Mouse (Mus musculus) Patski (cell line): ENCODE results near the gene Tbc1d23. TPM values are rescaled to one million over a fixed set of nuclear protein-coding genes. Genes with fewer than 3 reads are reported as not detected.

ENCODE experiments used
- ATAC-seq: fragments of 100-300 bp; one replicate; pipeline ENCODE4 v1.8.0; 2021
- CTCF ChIA-PET: fragments of 350-600 bp; sonication (Branson Sonifier 250); formaldehyde crosslinking; loops from one replicate; lab custom pipeline; 2022; ENCODE audit warnings: inconsistent platforms; lab: Charles Lee
- POLR2A ChIA-PET: fragments of 350-600 bp; sonication (Branson Sonifier 250); formaldehyde crosslinking; loops from one replicate; lab custom pipeline; 2022; ENCODE audit warnings: antibody characterized with exemption, inconsistent platforms; lab: Charles Lee
- DNase-seq: peaks from one replicate; pipeline ENCODE4 v3.0.0-alpha.2; 2011; ENCODE audit warnings: low read depth, low spot score
- H3K27me3 ChIP-seq: fragments of 371-371 bp; one replicate; pipeline ENCODE4 v1.5.1; 2021
- CTCF ChIP-seq: fragments of 100-300 bp; IDR thresholded peaks from one replicate; pipeline ENCODE4 v1.5.1; 2021
- in situ Hi-C: fragments of 300-500 bp; cut with MboI; formaldehyde crosslinking; loops from 3 replicates; pipeline ENCODE4 v1.11.1; 2018; ENCODE audit warnings: low pct_unique_long_range_greater_than_20kb, mixed read lengths
- polyA plus RNA-seq: library from polyadenylated mRNA; unstranded; gene quantifications from one replicate; pipeline ENCODE4 v1.2.3, GENCODE M21; 2021

The Tbc1d23 gene
- polyA plus RNA-seq, 1 experiment from 2014 or later: 38.6 TPM

DNA sequence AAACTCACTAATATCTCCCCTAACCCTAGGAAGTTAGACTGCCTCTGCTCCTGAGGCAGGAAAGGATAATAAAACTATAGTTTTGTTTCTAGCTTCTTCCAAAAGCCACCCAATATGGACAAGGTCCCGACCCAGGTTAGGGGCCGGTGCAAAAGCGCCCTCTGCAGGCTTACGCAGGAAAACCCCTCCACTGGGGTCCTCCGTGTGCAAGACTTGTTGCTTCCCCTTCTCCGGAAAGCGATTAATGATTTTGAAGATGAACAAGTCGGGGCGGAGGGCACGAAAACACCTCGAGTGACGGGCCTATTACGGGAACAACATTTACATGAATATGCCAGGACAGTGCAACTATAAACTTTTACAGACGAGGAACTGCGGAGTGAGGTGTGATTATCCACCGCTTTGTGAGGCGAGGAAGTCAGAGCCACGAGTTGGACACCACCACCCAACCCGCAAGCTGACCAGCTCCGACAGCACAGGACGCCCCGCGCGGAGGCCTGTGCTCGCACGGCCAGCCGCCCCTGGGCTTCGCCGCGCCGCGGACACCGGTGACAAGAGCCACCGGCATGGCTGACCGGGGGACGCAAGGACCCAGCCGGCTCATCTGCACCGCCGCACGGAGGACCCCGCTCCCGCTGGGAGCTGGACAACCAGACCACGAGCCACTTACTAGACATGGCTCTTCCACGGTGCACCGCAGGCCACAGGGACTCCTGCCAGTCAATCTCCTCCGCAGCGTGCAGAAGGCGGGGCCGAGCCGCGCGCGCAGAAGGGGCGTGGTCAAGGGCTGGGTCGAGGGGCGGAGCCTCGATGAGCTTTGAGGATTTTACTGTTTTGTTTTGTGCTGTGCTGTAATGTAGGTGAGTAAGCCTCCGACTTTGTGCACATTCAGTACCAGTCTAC lies 64.4 kb downstream of the Tbc1d23 start, which contains the start of gene Nit2:
Nit2 (minus strand) TSS at position 731 of the 903 bp plus-strand sequence.
- TF ChIP-seq CTCF: peak; percentile 96
- in situ Hi-C loops: loop anchor here (5.0 kb wide), 1 partner anchor 45 kb away; the partner anchor contains the start of gene Tomm70a
- H3K27me3 ChIP-seq: no peaks in the 10 kb centered on the region
- POLR2A ChIA-PET: interaction anchor here (0.9 to 2.2 kb wide), 2 partner anchors 13 to 29 kb away, joined by 3 to 5 read pairs; no protein-coding TSS in a partner anchor
- peak; percentile 93 for ATAC-seq
- CTCF ChIA-PET: interaction anchor here (0.6 to 2.3 kb wide), 22 partner anchors 9 to 427 kb away, joined by 3 to 12 read pairs (median 4); partner anchors contain the start of gene Tomm70a
- DNase-seq: peak; percentile 58

DNA sequence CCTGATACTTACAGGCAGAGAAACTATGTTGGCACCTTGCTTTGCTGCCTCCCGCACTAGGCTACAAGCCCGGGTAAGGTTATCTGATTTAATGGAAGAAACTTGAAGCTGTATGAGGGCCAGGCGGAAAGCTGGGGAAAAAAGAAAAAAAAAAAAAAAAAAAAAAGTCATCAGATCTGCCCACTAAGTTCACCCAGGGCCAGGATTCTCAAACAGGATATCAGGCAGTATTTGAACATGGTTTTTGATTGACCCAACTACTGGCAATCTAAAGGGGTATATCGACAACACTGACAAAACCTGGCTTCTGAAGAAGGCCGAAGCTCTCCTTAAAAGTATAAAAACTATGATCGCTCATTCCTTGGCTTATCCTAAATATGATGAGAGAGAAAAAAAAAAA lies 65.2 kb downstream of the Tbc1d23 start:
- in situ Hi-C loops: loop anchor here (5.0 kb wide), 1 partner anchor 44 kb away; the partner anchor contains the start of gene Tomm70a
- ATAC-seq (no peak), DNase-seq (no peak)
- H3K27me3 ChIP-seq: no peaks in the 10 kb centered on the region
- ChIA-PET CTCF (interaction anchor here (0.6 to 2.3 kb wide), 19 partner anchors 9 to 428 kb away, joined by 3 to 12 read pairs (median 5); partner anchors contain the start of gene Tomm70a), POLR2A (interaction anchor here (0.6 to 2.2 kb wide), 4 partner anchors 12 to 1220 kb away, joined by 3 to 5 read pairs (median 4); no protein-coding TSS in a partner anchor)
- no peak for TF ChIP-seq CTCF

- H3K27me3 ChIP-seq: no peaks in the 10 kb centered on the region
- in situ Hi-C loops: loop anchor here (5.0 kb wide), 1 partner anchor 43 kb away; the partner anchor contains the start of gene Tomm70a
- no peak for ATAC-seq
- ChIA-PET POLR2A (no interaction called here), CTCF (interaction anchor here (2.2 kb wide), 1 partner anchor 17 kb away, joined by 5 read pairs; no protein-coding TSS in a partner anchor)
- no peak for DNase-seq
- TF ChIP-seq CTCF: no peak
Observed at GRCm38 (mm10) chr16:57165157-57165556, 66.1 kb downstream of the Tbc1d23 start.

DNA sequence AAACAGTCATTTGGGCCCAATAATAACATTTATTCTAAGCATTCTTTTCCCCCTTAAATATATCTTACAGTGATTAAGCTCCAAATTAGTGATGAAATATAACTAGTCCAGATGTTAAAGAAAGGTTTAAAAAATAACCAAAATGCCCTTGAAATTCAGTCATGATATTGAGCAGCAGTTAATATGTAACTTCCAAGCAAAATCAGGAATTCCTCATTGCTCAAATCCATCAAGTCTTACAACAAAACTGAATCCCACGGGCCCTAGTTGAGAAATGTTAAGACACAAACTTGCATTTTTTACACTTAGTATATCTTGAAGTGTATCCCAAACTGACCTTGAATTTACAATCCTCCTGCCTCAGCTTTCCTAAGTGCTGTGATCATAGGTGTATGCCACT lies 67.6 kb downstream of the Tbc1d23 start:
- ChIA-PET POLR2A (interaction anchor here (1.5 kb wide), 1 partner anchor 27 kb away, joined by 3 read pairs; no protein-coding TSS in a partner anchor), CTCF (no interaction called here)
- DNase-seq (no peak), ATAC-seq (no peak)
- H3K27me3 ChIP-seq: no peaks in the 10 kb centered on the region
- no peak for TF ChIP-seq CTCF
- in situ Hi-C loops: no loop called here

- ChIA-PET POLR2A (interaction anchor here (0.6 to 1.5 kb wide), 2 partner anchors 26 to 53 kb away, joined by 3 to 4 read pairs; no protein-coding TSS in a partner anchor), CTCF (interaction anchor here (0.7 to 2.4 kb wide), 3 partner anchors 11 to 28 kb away, joined by 3 to 10 read pairs (median 3); no protein-coding TSS in a partner anchor)
- DNase-seq: no peak
- in situ Hi-C loops: no loop called here
- H3K27me3 ChIP-seq: no peaks in the 10 kb centered on the region
- ATAC-seq: no peak
- TF ChIP-seq CTCF: no peak
Observed at GRCm38 (mm10) chr16:57162841-57163240, 68.5 kb downstream of the Tbc1d23 start.

- ATAC-seq (no peak), DNase-seq (no peak)
- no peaks in the 10 kb centered on the region for H3K27me3 ChIP-seq
- in situ Hi-C loops: no loop called here
- ChIA-PET POLR2A (no interaction called here), CTCF (interaction anchor here (0.7 to 1.3 kb wide), 2 partner anchors 10 to 434 kb away, joined by 3 read pairs; no protein-coding TSS in a partner anchor)
- TF ChIP-seq CTCF: no peak
Observed at GRCm38 (mm10) chr16:57159835-57160234, 71.5 kb downstream of the Tbc1d23 start.

DNA sequence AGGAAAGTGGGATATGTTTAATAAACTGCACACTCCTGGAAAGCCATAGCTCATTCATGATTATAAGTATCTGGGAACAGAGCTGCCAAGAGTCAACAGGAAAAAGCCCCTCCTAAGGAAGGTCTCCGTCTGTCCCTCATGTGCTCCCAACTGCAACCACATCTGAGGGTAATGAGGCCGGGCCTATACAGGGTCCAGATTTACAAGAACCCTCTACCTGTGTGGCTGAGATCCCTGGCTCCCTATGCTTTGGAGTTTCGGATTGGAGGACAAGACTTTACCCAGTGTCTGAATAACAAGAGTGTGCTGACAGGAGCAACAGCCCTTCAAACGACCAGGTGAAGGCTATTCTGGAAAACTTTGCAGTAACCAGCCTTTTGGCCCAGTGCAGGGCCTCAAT lies 73.6 kb downstream of the Tbc1d23 start:
- ChIA-PET CTCF (interaction anchor here (1.1 to 1.8 kb wide), 2 partner anchors 9 to 22 kb away, joined by 3 to 7 read pairs; no protein-coding TSS in a partner anchor), POLR2A (no interaction called here)
- no peak for ATAC-seq
- no peak for DNase-seq
- in situ Hi-C loops: no loop called here
- no peaks in the 10 kb centered on the region for H3K27me3 ChIP-seq
- TF ChIP-seq CTCF: no peak

DNA sequence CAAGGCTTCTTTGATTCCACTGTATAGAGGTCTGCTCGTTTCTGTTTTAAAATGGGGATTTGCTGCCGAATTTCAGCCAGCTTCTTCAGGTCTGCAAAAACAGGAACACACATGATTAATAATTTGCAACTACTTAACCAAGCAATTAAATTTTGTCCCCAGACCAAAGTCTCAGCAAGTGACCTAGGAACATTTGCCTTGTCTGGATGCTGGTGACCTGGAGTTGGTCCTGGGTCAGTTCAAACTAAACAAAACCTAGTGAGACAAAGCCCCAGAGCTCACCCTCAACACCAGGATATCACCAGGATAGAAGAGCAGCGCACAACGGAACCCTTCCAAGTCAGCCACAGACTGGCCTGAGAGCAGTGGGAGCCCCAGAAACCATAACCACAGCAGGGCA lies 74.2 kb downstream of the Tbc1d23 start:
- POLR2A ChIA-PET: interaction anchor here (0.6 kb wide), 1 partner anchor 65 kb away, joined by 3 read pairs; no protein-coding TSS in a partner anchor
- H3K27me3 ChIP-seq: no peaks in the 10 kb centered on the region
- TF ChIP-seq CTCF: no peak
- DNase-seq: no peak
- in situ Hi-C loops: no loop called here
- no peak for ATAC-seq
- CTCF ChIA-PET: interaction anchor here (1.1 to 1.8 kb wide), 2 partner anchors 9 to 21 kb away, joined by 3 to 7 read pairs; no protein-coding TSS in a partner anchor

DNA sequence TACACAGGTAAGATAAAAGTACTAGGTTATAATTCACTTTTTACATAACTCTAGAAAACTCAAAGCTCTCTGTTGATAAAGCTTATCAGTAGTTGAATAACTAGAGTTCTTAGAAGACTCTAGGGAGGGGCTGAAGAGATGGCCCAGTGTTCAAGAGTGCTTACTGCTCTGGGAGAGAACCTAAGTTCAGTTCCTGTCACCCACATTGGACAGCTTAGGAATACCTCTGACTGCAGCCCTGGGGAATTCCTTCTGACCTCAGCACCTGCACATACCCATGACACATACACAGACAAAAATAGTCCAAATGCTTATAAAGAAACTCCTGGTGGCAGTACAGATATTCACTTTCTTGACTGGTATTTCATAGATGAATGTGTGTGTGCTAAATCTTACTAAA lies 75.4 kb downstream of the Tbc1d23 start:
- CTCF ChIA-PET: interaction anchor here (1.8 kb wide), 1 partner anchor 19 kb away, joined by 5 read pairs; no protein-coding TSS in a partner anchor
- H3K27me3 ChIP-seq: no peaks in the 10 kb centered on the region
- POLR2A ChIA-PET: no interaction called here
- no peak for DNase-seq
- in situ Hi-C loops: no loop called here
- no peak for ATAC-seq
- no peak for TF ChIP-seq CTCF

DNA sequence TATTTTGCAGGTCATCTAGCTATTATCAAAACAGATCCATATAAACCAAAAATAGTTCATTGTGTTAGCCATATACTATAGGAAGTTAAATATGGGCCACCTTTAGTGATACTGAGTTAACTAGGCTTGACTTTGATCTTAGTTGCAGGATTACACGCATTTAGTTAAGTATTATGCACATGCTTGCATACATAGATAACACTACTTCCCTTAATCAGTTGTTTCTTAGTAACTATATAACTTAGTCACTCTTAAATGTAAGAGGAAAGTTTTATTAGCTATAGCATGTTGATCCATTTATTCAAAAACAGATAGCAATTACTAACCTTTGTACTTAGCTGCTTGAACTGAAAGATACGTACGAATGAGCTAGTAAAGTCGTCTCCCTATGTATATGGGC lies 79.9 kb downstream of the Tbc1d23 start:
- ATAC-seq: no peak
- CTCF ChIA-PET: interaction anchor here (1.2 to 2.5 kb wide), 2 partner anchors 15 to 16 kb away, joined by 3 to 7 read pairs; no protein-coding TSS in a partner anchor
- in situ Hi-C loops: no loop called here

More for the DNA sequence above, 79.9 kb downstream of the Tbc1d23 start:
- no peak for TF ChIP-seq CTCF
- no peak for DNase-seq
- POLR2A ChIA-PET: no interaction called here
- H3K27me3 ChIP-seq: no peaks in the 10 kb centered on the region
